Mouse (Mus musculus) layer of hippocampus, adult 18-20 months (tissue): ENCODE results near the gene Paip2b. TPM values are rescaled to one million over a fixed set of nuclear protein-coding genes. Genes with fewer than 3 reads are reported as not detected.

ENCODE experiments used
- total RNA-seq, 2 experiments: library from RNA; stranded (reverse); gene quantifications; 2 replicates each; pipeline ENCODE4 v1.2.3; 2021

The Paip2b gene
- total RNA-seq, 2 experiments from 2014 or later, result 62.2 to 64.0 TPM

Other genes starting within 250 kb of the Paip2b start
- gene Clec4f, start 175.6 kb downstream of the Paip2b start, total RNA-seq, result not detected
- gene Cd207, start 153.9 kb downstream of the Paip2b start, total RNA-seq, result not detected
- not detected for gene Vax2, start 120.5 kb downstream of the Paip2b start, total RNA-seq
- gene Atp6v1b1, start 88.8 kb downstream of the Paip2b start, total RNA-seq, result under 1 TPM; 0.20 to 0.37 TPM
- gene Ankrd53, start 69.1 kb downstream of the Paip2b start, total RNA-seq, result not detected
- 10 to 100 TPM; 46.8 to 49.1 TPM for gene Tex261, start 55.9 kb downstream of the Paip2b start, total RNA-seq
- gene Nagk, start 36.8 kb downstream of the Paip2b start, total RNA-seq, result 10 to 100 TPM; 46.1 to 51.0 TPM
- gene Zfp638, start 35.4 kb upstream of the Paip2b start, total RNA-seq, result 100 to 1,000 TPM; 134 to 139 TPM
- 1 to 10 TPM; 1.5 to 2.9 TPM for gene Dysf, start 176.8 kb upstream of the Paip2b start, total RNA-seq